Mouse (Mus musculus) liver (tissue): ENCODE results near the gene Mest.

Experiments
- DNase-seq: peaks from one replicate; pipeline ENCODE4 v3.0.0-alpha.2; 2020; ENCODE audit warnings: mixed read lengths

Mest gene

DNA sequence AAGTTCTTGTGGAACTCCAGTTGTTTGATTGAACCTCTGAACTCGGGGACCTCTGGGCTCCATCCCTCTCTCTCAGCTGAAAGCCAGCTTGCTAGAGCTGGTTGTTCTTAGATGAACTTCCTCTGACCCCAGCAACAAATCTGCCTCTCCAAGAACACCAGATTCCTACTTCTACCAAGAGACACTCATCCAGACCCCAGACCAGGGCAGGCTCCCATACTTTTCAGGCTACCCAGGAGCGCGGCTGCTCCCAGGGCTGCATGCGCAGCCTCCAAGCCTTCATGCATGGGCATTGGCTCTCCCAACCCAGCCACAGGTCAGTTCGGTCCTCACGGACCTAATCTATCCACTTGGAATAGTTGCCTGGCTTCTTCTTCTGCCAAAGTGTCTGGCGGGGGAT lies at the start of gene Mest:
Gene Mest, plus strand, starts transcription at position 217 of the 400 bp plus-strand sequence.
- no peak for DNase-seq

DNA sequence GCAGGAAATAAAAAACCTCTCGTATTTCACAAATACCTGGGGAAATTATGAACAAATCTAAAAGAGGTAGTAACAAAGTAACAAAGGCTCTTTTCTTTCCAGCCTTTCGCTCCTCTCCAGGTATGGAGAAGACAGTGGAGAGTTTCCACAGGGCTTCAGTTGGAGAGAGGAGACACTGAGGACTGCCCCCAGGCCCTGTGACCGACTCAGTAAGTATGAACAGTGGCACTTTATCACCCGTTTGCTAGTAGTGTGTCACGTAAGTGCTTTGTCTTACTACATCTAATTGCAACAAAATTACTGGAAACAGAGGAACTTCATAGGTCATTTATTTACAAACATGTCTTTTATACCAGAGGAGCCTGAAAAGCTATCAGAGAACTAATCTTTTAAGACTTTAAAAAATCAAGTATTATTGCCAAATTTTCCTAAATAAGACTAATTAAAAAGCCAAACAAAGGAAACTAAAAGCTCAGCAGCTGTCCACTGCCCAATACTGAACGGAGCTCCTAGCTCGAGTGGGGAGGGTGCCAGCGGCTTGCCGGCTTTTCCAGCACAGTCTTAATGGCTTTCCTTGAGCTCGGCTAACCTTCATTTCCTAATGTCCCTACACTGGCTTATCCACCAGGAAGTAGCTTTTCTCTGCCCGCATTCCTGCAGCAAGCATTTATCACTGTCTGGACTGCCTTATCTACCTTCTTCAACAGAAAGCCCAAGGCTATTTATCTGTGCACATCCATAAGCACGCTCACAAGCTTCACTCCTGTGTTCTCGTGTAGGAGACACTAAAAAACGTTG lies 49.4 kb upstream of the Mest start:
- peak; percentile 13 for DNase-seq

DNA sequence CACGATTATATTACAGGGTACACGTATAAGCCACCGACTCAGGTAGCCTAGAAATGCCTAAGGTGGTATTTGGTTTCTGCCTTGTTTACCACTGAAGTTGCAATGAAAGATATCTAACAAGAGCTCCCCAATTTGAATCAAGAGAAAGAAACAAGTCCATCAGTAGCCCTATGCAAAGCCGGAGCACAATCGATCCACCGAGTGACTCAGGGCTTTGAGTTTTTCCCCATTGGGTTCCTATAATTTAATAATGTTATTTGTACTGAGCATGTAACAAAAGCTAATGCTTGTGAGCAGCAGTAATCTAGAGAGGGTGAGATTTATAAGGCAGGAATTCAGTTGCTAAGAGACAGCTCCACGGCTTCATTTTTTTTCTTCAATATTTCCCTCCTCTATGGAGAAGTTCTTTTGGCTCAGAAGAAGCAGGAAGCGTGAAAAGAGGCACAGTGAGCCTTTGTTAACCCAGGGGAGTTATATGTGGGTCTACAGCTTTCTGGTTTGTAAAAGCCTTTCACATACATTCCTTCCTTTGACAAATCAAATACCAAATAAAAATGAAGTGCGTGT lies 48.5 kb upstream of the Mest start:
- no peak for DNase-seq

DNA sequence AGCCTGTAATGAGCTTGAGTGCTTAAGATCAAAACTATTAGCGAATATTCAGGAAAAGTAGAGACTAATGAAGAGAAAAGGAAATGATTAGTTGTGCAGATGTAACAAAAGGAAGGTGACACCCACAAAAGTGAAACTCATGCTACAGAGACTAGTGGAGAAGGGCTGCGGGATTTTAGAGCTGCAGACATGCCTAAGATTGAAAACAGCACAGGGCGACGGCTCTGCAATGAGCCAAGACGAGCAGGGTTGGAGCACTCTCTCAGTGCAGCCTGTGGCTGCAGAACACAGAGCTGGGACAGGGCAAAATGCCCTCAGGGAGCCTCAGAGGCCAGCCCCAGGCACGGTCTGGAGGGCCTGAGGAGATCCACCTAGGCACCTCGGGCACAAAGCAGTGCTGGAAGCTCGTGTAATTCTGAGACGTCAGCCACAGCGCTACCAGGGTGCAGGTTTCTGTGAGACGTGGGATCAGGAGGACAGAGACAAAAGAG lies 48.0 kb upstream of the Mest start:
- peak; percentile 18 for DNase-seq

DNA sequence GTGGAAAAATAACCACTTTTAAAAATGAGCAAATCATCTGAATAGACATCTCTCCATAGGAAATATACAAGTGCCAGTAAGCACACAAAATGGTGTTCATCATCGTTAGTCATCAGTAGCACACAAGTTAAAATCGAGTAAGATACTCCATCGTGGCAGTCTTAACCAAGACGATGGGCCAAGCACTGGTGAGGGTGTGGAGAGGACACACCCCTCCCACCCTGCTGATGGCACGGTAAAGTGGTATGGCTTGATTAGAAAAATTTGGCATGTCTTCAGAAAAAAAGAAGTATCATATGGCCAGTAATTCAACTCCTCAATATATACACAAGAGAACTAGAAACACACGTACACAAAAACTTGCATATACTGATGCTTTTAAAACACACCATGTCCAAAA lies 46.8 kb upstream of the Mest start:
- DNase-seq: peak; percentile 26

DNA sequence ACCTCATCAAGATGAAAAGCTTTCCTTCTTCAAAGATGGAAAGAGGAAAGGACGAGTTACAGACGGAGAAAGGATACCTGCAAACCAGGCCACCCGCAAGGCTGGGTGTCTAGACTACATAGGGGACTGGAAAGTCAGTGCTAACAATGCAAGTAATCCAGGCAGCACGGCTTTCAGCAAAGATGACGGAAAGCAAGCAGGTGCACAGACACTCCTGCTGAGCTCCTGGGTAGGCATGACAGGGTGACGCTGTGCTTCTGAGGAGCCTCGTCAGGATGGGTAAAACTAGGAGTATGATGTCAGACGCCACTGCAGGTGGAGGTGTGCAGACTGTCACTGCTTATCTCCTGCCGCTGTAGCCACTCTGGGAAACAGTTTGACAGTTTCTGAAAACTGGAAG lies 45.8 kb upstream of the Mest start:
- DNase-seq: no peak

DNA sequence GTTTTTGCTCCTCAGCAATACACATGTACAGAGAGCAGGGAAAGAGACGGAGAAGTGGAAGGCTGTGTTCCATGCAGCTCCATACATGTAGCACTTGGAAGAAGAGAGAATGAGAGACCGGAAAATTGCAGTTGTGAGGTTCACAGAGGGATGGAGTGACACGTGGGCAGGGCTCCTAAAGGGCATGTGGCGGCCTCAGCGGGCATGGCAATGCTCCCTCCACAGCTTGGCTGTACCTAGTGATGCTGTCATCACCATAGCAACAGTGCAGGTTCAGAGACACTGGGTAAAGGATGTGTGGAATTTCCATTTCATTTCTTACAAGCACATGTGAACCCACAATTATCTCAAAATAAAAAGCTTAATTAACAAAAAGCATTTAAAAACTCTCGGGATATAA lies 44.9 kb upstream of the Mest start:
- DNase-seq: no peak

DNA sequence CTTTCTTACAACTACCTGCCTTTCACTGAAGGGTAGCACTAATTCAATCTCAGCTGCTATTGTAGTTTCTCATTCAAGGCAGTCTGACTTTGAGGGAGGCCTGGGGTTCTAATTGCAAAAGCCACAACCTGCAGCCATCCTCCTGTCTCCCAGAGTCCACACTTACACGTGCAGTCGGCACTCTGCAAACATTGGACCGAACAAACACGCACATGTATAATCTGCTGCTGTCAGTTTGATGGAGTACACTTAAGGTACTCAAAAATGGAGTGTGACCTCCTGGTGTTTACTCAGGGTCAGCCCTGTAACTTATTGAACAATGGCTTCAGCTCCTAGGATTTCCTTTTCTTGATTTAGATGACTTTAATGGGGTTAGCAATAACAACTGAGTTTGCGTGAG lies 43.8 kb upstream of the Mest start:
- DNase-seq: no peak

DNA sequence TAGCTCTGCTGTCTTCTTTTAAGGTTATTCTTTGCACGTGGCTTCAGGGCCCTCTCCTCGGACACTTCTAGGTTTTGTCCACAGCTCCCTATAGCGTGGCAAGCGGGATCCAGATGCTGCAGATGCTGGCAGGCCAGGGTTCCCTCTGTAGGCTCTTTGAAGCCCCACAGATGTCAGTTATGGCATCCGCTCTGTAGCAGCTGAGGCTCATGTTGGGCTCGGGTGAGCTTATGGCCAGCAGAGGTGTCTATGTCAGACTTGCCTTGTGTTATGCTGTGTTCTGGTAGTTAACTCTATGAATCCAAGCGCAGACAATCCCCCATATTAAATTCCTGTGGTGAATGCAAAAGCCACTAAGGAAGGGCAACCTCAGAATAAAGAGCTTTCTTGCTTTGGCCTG lies 42.9 kb upstream of the Mest start:
- DNase-seq: no peak

DNA sequence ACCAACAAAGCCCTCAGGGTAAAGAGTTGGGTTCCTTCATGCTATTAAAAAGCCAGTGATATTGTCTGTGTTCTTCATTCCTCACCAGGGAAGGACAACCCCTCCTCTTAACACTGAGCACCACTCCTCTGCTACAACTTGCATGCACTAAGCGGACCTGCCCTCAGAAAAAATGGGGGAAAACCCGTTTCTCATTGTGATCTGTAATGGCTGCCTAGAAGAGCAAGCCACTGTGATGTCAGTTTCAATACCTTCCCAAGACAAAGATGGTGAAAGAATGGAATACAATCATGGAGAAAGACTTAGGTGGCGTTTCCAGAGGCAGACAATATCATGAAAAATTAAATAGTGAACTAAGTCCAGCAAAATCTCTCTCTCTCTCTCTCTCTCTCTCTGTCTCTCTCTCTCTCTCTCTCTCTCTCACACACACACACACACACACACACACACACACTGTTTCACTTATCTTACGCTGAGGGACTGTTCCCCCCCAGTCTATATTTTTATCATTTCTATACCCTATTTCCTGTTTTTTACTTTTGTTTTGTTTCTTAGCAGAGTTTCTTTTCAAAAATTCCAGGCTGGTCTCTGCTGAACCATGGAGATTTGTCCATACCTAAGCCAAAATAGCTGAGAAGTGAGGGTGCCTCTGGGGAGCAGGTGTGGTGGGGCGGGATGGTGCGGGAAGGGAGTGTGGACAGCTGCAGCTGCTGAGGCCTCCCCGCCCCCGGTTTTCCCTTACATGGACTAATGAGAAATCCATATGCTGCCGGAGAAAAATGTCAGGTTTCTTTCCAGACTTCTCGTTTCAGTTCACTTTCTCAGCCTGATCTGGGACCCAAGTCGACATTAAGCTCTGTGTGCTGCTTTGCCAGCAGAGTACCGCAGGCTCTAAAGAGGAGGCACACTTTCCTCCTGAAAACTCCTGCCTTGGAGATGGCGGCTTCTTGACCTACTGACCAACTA lies 41.1 kb upstream of the Mest start:
- peak; percentile 55 for DNase-seq

DNA sequence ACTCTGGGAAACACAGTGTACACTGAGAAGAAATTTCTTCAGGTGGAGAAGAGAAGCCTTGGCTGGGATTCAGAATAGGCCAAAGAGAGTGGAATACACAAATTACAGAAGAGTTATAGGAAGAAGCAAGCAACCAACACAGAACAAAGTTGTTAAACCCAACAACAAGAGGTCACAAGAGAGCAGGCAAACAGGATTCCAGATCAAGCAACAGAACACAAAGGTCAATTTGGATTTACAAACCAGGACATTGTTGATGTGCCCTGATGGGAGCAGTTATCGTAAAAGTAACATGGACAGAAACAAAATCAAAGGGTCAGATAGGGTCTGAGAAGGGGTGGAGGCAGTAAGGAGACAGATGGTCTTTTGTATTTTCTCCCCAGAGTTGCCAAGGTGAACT lies 38.8 kb upstream of the Mest start:
- no peak for DNase-seq

DNA sequence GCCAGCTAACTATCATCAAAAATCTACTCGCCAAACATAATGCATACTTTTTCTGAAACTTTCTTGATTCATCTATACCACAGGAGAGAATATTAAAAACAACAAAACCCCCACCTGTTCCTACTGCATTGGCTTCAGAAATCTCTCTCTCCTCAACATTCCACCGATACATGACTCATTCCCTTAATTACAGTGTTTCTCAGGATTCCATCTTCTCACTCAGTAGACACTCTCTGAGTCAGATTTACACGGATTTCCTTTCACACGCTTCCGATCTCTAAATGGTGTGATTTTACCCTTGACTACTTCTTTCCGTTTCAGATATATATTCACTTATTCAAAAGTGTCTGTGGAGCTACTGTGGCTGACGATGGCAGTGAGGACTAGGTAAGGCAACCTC lies 36.1 kb upstream of the Mest start:
- no peak for DNase-seq

DNA sequence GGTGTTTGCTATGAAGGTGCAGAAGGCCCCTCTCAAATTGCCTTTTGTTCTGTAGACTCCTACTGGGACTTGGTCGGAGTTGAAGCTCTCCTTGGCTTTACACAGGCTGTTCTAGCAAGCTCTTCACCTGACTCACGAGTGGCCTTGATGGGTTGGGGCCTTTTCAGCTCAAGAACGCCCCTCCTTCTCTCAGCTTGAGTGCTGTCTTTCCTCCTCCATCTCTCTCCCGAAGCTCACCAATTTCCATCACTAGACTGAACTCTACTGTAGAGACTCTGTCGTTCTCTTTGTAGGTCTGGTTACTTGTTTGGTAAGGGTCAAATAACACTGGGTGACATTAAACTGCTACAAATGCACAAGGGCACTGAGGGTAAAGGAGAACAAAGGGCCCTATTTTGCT lies 30.5 kb upstream of the Mest start:
- DNase-seq: no peak

DNA sequence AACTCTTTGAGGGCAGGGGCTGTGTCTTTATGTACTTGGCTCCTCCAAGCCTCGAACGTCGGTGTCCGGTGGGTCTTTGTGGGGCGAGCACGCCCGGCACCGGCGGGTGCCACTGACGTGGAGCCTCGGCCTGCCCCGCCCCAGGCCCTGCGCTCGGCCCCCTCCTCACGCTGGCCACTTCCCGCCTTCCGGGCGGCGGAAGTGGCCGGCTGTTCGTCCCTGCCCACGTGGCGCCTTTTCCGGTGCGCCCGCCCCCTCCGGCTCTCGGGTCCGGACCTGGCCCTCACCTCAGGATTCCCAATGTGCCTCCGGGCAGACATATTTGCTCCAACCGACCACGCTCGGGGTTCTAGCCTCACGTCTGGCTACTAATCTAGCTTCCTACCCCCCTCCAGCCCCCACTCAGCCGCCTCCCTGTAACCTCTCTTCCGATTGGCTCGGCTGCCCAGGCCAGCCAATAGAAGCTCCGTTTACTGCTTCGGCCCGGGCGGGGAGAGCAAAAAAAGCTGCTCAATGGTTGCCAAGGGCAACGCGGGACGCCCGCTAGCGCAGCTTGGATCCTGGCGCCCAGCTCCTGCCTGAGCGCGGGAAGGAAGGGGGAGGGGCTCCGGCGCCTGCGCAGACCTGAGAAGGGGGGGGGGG lies 29.9 kb upstream of the Mest start, which contains the start of gene Cep41:
Gene Cep41, minus strand, starts transcription at position 400 of the 642 bp plus-strand sequence.
- peak; percentile 93 for DNase-seq

DNA sequence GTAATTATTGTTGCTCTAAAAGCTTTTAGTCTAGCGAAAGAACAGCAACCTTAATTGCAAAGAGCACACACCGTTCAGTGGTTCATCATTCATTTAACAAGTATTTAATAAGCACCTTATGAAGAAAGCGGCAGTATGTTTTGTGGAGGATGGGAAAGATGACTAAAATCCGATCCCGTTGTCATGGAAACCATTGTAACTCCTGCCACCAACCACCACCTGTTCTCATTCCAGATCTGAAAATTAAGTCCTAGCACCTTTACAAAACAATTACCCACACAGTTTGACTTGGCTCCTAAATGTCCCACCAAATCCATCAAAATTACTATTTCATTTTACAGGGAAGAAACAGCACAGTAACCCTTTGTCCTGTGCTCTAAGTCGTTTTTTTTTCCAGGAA lies 29.1 kb upstream of the Mest start:
- DNase-seq: no peak

DNA sequence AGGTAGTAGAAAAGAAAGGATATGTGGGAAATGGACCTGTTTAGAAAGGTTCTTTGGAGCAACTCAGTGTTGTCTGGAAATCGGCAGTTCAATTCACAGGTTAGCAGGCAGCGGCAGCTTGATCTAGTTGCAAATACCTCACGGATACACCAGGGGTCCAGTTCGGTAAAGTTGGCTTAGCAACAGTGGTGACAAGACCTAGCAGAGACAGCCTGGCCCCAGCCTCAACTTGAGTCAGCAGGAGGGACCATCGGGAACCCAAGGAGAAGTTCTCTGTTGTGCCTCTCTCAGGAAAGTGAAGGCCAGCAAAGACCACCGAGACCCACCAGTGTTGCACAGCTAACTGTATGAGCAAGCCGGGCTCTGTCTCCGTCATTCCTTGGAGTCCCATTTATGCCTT lies 28.2 kb upstream of the Mest start:
- DNase-seq: no peak

DNA sequence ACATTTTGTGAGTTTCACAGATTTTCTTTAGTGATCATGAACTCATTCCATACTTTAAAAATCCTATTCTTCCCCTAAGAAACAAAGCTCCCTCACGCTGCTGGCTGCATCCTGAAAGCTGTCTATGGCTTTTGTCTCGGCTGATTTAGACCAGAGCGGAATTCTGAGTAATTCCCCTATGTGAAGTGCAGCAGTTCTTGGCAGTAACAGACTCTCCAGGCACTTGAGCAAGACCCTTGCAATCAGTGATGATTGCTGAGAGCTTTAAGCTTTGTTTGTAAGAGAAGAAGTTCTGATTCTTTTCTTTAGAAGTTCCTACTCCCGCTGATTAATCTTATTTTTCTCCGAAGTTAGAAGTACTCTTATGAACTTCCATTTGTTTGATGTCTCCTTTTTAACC lies 25.9 kb upstream of the Mest start:
- DNase-seq: no peak

DNA sequence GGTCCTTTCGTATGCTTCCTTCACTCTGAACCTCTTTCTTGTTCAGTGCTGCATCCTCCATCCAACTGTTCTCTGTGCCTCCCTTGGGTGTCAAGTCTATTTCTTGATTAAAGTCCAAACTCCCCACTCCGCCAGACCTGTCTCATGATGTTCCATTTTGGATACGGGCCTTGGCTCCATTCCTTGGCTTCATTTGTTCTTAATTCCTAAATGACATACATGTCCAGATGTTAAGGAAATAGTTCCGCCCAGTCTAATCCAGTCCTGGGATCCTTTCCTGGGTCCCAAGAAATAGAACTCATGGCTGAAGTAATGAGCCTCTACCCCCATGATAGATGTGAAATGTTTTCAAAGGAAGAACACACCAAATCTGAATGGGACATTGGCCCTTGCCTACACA lies 25.3 kb upstream of the Mest start:
- no peak for DNase-seq

DNA sequence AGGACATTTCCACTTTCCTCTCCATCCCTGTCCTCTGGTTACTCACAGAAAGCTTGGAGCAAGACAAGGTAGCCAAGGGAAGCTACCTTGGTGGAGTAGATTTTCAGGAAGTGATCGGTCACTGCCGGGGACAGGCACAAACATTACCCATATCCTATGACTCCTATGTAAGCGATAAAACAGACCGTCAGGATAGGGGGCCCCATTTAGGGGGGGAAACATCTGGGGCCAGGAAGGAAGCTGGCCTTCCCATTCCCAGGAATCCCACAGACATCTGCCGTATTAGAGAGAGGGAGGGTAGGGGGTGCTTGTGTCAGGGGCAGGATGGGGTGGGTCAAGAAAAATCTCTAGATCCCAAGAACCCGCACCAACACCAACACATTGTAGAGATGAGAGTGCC lies 23.2 kb upstream of the Mest start:
- DNase-seq: no peak

DNA sequence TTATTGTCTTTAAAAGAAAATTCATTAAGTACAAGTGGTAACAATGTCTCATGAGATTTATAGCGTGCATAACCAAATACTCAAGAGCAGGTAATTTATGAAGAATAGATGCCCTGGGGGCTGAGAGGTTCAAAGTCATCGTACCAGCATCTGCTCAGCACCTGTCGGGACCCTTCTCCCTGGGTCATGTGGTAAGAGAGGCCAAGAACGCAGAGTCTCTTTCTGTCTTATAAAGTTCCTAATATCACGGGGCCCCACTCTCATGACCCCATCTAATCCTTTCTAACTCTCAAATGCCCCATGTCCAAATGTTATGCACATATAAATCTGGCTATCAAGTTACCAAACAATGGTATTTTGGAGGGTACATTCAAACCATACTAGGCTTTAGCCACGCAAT lies 20.5 kb upstream of the Mest start:
- DNase-seq: no peak

DNA sequence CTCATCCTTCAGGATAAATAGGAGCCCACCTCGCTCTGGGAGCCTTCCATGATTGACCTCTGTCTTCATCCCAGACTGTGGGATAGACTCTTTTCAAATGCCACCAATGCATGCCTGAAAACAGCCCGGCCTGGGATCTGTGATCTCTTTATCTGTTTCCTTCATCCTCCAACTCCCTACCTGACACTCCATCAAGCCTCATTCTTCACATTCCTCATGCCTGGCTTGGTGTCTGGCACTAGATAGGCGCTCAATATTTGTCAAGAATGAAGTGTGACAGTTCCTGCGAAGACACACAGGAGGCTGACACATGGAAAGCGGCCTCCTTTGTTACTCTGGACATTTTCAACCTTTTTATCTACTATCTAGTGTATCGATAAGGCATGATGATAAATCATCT lies 19.9 kb upstream of the Mest start:
- no peak for DNase-seq

DNA sequence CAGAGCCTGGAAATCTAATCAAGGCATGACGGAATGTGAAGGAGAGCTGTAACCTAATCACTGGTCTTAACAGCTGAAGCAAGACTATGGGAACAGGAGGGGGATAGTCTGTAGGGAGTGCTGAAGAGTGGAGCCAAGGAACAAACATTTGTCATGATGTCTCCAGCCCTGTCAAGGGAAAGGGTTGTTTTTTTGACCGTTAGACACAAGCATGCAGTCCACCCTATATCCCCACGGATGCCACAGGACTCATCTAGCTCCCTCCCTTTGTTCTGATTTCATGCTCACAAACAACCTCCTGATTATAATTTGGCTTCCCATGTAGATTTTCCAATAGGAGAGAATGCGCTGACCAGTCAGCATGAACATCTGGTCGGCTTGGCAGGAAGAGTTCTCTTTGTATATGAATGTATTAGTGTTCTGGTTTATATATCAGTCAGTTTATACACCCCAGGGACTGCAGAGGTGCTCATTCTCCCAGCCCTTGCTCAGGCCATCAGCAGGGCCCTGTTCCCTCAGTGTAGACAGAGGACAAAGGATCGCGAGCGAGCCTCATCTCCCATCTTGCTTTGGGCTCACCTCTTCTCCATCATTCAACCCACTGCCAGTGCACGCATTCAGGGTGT lies 19.3 kb upstream of the Mest start:
- no peak for DNase-seq

DNA sequence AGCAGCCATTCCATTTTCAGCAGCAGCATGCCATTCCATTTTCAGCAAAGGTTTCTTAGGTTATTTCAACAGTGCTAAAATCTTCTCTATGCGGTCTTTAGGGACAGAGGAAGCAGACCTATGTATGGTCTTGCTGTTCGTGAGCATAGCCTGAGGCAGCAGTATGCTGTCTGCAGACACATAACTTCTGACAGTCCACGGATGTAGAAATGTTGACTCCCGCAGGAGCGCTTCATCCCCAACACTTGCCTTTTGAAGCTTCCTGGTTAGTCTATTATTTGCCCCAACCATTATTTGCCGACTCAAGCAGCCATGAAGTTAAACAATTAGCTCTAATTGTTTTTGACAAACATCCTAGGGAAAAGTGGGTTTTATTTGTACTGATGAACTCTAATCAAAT lies 14.2 kb upstream of the Mest start:
- no peak for DNase-seq
